Mouse (Mus musculus) kidney, postnatal 14 days (tissue): ENCODE measurements around the gene Gpr180.
"Not testable (repeated sequence)": the region's sequence is repeated elsewhere in the genome, so short reads cannot be mapped to it uniquely, and the experiment has no call there.

ENCODE experiments used
- DNase-seq: peaks from one replicate; pipeline ENCODE4 v3.0.0; 2022; ENCODE audit warnings: mixed read lengths

The Gpr180 gene

DNA sequence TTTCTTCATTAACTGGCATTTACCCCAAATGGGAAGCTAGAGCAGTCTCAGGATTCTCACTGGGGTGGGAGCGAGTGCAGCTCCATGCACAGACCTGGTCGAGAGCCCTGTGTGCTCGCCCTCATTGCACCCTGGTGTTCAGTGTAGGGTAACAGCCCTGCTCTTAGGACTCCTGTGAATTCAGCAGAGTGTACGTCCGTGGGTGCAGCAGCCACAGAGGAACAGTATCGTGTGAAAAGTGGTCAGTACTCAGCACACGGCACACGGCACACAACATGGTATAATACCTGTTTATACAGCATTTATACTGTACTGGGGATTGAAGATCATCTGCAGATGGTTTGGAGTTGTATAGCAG lies 15.3 kb downstream of the Gpr180 start:
- DNase-seq = no peak

DNA sequence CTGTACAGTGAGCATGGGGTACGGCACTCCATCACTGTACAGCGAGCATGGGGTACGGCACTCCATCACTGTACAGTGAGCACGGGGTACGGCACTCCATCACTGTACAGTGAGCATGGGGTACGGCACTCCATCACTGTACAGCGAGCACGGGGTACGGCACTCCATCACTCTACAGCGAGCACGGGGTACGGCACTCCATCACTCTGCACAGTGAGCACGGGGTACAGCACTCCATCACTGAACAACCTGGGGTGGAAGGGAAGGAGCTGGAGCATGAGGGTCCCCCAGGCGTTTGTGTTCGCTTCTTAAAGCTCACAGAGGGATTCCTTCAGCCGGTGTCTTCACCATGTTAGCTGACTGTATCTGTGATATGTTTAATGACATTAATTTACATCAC lies 19.1 kb downstream of the Gpr180 start:
- DNase-seq = not testable (repeated sequence)

DNA sequence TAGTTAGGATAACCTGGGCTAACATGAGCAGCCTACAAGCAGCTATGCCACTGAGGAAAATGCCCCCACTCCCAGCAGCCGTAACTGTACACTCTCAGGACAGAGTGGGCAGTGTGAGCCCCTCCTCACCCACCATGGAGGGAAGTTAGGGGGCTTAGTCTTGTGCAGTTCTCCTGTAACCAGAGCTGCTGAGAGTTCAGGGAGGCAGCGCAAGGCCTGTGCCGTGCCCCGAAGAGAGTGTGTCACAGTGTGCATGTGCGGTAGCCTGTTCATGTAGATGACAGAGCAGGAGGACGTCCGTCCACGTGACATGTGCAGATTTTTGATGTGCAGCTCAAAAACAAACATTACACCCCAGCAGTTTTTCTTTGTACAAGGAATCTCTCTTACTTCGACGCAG lies 19.8 kb downstream of the Gpr180 start:
- DNase-seq = no peak

DNA sequence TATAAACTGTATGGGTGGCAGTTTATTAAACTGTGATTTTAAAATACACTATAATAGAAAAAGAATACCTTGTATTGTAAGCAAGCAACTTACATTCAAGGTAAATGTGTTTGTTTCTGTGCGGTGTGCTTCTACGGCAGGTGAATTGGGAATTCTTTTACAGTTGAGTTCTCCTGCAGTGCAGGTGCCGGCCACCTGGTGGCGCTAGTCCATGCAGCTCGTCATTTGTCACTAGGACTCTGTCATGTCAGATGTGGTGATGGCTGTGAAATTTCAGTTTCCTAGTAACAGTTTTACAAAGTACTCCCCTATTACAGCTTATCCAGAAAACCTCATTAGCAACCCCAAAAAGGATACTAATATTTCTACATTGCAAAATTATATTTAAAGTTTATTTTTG lies 20.2 kb downstream of the Gpr180 start:
- peak; percentile 53 for DNase-seq

DNA sequence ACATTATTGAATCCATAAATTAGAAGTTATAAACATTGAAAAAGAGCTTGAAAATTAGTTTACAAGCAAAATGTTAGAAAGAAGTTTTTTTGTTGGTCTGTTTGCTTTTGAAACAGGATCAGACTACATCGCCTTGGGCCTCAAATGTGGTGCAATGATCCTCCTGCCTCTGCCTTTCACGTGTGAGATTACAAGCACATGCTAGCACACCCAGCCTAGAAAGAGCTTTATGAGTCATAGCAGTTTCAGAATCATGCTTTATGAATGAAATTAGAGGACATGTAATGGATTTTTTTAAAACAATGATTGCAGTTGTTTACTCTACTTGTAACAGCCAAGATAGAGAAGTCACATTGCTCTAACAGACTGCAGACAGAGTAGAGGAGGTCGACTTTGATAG lies 24.8 kb downstream of the Gpr180 start:
- DNase-seq = no peak

DNA sequence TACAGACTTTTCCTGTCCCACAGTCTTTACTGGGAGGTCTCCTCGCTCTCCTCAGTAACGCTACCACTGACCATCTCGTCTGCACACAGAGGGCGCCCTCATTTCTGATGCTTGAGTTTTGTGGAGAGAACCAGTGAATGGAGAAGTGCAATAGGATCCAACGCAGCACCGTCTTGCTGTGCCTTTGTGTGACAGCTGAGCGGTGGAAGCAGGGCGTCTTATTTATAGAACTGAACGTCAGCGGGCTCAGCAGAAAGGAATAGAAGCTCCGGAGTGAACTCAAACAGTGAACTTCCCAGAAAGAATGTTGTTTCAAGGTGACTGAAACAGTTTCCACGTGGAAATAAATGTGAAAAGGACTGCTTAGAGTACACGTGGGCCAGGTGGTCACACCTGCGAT lies 25.7 kb downstream of the Gpr180 start:
- DNase-seq = no peak

DNA sequence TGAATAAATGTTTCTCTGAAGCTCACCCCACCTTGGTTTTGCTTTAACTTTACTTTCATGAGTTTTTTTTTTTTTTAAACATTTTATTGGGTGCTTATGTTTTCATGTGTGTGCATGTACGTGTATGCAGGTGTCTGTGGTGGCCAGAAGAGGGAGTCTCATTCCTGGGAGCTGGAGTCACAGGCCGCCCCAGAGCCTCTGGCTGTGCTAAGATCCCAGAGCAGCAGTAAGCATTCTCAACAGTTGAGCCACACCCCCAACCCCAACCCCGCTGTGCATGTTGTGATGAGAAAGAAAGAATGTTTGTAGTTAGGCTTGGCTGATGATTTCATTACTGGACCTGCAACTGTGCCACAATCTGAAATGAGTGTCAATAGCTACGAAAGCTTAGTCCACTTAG lies 31.8 kb downstream of the Gpr180 start:
- no peak for DNase-seq

DNA sequence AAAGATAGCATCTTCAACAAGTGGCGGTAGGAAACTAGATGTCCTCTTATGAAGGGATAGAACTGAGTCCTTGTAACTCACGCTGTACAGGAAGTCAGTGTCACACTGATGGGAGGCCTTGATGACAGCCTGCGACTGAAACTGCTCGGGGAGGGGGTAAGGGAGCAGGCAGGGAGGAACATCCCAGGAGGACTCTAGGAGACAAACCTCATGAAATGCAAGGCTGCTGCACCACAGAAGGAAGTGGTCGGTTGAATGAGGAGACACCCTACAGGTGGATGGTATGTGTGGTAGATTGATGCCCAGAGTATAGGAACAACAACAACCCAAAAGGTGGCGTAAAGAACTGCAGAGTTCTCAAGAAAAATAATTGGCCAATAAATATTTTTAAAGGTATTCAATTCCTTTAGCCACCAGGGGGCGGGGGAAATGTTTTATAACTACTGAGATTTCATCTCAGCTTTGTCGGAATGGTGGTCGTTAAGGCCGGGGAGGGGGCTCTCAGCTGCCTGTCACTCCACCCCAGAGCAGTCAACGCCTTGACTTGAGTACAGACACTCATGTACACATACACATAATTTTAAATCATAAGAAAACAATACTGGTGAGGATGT lies 36.7 kb downstream of the Gpr180 start:
- DNase-seq = no peak

DNA sequence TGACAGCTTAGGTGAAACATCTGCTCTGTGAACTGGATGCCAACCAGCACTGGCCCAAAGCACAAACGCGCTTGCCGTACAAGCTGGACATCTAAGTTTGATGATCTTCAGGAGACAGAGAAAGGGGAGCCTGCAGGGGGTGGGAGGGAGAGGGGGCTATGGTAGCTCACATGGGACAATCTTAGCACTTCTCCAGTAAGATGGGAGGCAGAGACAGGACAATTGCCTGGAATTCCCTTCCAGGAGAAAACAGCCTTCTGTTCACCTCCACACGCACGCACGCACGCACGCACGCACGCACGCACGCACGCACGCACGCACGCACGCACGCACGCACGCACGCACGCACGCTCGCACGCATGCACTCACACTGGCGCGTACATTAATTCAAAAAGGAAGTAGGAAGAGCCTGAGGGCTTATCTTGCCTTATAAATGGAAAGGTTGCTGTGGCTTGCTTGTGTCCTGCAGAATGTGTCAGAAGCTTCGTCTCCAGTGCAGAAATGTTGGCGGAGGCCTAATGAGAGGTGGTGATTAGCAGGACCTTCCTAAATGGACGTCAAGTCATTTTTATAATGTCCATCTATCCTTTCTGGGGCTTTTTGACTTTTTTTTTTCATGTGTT lies 38.2 kb downstream of the Gpr180 start:
- no peak for DNase-seq

DNA sequence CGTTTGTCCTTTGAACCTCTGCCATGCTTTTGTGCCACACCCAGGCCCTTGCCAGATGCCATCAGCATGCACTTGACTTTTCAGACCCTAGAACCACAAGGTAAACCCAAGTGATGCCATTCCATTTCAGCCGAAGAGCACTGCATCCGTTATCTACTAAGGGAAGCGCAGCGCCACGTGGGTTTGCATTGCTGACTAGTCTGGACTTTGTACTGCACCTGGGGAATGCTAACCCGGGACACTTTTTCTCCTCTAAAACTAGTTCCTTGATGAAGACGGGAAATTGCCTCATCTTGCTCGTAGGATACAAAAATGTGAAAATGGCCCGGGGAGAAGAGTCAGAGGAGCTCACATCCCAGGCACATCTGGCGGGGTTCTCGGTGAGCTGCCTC lies 38.7 kb downstream of the Gpr180 start:
- no peak for DNase-seq

DNA sequence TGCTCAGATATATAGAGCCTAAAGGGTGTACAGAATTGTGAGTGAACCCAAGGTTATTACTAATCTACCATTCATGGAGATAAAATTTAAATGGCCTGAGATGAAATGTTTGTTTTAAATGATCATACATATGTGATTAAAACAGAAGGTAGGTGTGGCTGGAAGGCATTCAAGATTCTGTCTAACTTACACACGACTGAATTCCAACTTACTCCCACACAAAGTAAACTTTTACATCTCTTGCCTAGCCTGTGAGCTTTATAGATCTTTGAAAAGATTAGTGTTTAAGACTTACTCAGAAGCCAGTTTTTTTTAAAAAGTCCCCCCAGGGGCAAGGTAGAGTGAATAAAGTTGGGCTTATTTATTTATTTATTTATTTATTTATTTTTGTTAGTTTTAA lies 42.3 kb downstream of the Gpr180 start:
- no peak for DNase-seq

DNA sequence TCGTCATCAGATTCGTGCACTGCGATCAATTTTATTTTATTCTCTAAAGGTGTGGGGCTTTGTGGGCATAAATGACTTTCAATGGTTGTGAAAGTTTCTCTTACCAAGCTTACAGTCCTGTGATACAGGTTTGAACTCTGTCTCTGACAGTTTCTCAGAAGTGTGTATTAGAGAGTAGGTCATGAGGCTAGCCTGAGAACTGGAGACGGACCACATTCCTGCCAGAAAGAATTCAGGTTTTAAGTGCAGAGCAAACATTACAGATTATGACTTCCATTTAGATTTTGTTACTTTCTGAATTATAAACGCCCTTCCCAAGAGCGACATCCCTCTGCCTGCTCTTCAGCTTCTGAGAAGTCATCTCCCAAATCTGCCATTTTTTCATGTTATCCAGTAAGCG lies 42.7 kb downstream of the Gpr180 start:
- DNase-seq = no peak

DNA sequence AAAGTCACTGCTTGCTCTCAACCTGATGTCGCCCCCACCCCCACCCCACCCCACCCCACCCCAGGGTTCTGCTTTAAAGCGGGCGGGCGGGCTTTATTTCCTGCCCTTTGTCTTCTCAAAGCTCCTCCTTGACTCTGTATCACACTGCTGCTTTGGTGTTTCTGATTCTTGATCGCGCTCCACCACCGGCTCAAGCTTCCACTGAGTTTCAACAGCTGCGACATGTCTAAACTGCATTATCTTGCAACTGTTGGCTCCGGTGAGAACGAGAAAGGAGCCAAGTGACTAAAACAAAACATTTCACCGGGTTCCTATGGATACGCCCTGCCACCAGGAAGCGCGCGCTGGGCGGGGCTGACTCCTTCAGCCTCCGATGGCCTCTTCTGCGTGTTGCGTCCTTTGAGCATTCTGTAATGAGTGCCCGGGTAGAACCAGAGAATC lies 43.2 kb downstream of the Gpr180 start:
- peak; percentile 67 for DNase-seq

DNA sequence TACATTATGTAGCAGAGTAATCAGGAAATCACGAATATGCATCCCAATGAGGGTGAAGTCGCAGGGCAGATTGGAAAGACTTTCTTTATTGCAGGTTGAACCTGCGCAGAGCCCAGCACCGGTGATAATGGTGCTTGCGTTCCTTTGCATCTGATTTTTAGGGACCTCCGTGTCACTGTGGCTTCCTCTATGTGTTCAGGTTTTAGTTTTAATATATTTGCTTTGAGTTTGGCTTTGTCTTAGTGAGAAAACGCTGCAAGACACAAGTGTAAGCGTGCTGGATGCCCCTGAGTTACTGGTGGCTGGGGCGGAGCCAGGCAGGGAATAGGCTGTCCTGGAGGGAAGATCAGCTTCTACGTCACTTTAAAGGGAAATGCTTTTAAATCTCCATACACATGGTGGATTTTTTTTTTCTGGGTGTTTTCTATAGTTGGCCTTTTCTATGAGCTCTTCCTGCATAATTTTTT lies 43.8 kb downstream of the Gpr180 start:
- peak; percentile 61 for DNase-seq

DNA sequence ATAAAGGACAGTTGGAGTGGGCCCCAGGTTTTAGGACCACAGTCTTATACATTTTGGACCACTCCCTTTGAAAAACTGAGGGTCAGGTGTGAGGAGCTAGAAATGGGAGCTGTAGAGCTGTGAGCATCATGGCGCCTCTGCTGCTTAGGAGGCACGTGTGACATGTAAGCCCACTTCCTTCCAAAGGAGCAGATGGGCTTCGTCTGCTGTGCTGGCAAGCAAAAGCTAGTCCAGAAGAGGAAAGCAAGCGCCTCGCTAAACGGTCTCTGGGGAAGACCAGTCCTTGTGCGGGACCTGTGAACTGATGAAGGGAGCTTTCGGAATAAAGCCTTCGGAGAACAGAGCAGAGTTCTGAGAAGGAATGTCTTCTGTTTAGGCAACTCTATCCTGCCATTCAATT lies 54.5 kb downstream of the Gpr180 start:
- DNase-seq = no peak

DNA sequence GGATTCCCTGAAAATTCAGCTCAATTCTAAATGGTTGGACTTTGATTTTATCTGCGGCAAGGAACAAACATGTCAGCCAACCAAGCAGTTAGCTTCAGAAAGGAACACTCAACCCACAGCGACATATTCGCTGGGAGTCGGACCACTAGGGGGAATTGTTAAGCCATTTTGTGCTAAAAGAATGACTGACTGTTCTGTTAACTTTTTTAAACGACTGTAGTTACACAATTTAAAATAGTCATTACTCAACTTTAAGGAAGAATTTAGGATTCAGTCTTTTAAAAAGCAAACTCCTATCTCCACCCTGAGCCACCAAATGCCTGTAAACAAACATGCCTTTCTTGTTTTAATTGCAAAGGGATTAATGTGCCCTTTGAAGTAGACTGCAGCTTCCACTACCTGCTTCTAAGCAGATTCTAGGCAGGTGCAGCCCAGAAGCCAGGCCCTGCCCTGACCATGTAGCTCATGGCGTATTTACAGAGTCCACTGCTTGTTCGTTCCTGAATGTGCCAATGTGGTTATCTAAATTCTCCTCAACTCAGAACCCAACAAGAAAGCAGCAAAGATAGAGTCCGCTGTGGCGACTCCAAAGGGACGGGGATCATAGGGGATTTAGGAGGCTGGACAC lies 56.2 kb downstream of the Gpr180 start:
- no peak for DNase-seq

DNA sequence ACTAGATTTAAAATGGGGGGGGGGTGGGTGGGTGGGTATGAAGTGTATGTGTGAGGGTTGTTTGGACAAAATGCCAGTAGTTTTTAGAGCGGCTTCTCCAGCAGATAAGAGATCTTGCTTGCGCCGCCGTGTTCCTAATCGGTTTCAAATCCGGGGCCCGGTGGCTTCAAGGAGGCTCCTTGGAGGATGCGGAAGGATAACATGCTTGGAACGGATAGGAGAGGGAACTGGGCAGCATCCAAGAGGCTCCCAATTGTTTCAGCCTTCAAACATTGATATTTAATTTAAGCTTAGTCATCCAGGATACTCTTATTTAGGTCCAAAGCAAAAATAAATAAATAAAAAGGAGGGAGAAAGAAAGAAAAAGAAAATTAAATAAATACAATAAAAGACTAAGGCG lies 56.7 kb downstream of the Gpr180 start:
- no peak for DNase-seq

DNA sequence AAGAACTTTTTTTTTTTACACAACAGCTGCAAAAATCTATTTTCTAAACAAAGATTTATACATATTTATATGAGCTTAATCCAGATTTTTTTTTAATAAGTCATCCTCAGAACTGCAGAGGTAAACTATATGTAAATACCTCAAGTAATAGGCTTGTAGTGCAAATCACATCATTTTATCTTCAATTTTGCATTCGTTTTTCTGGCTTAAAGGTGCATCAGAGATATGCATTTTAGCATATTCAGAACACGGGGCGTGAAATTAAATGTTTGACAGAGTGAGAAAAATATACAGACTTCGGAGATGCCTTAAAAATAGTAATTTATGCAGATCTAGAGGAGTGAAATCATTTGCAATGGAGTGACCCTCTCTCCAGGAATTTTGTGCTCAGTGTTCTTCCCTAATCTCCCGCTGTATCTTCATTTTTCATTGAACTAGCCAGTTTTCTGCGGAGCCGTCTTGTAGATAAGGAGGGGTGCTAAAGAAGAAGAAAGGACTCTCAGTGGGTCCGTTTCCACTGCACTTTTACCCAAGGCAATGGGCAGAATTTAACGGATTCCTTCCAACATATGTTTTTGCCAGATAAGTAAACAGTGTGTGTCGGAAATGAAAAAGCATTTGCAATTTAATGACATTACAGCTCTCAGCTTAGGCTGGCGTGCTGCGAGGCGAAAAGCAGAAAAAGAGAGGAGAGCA lies 57.4 kb downstream of the Gpr180 start:
- no peak for DNase-seq

DNA sequence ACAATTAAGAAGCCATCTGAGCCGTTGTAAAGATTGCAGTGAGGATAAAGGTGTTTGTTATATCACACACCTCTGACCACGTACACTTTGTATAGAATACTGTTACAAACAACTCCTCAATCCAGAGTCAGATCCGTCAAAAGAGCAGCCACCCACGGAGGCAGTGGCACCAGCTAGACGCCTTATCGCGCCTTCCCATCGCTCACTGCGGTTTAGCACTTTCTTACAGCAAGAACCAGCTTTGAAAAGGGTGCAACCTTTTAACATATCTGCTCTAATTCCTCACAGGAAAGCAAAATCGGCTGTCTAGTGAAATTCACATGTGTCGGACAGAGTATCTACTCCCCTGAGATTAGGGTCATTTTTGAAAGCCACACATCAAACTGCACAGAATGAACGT lies 60.1 kb downstream of the Gpr180 start:
- no peak for DNase-seq

DNA sequence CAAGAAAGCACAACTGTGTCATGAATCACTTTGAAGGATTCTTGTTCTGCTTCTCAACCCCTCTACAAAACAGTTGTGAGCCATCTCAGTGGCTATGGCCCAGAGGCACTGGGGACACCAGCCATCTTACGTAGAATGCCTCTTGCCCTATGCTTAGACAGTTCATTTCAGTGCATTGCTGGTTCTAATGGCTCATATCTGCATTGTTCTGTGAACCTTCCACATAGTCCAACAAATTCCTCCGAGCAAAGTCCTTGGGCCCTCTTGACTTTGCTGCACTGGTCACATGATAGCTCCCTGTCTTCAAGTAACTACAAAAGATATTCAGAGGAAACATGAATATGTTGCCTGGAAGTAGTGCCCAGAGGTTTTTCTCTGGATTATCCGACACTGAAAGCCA lies 63.8 kb downstream of the Gpr180 start:
- no peak for DNase-seq

DNA sequence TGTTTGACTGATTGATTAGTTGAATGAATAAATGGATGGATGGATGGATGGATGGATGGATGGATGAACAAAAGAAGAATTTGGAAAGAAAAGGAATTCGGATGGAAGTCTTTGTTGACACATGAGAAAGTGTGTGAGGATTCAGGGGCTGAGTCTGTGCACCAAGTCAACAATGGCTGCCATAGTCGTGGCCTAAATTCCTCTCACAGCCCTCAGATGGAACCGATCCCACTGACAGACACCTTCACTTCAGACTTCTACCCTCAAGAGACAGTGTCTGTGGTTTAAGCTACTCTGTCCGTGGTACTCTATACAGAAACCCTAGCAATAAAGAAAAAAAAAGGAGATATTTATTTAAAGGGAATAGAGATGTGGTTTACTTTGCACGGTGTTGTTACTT lies 65.0 kb downstream of the Gpr180 start:
- DNase-seq = no peak

DNA sequence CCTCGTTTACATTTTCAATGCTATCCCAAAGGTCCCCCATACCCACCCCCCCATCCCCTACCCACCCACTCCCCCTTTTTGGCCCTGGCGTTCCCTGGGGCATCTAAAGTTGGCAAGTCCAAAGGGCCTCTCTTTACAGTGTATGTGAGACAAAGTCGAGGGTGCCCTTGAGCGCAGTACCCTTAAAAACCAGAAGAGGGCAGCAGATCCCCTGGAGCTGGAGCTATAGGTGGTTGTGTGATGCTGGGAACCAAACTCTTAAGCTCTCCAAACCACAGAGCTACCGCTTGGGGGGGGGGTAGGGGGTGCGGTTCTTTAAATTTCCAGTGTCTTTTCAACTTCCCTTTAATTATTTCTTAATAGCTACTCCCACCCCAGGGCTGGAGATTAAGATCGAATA lies 66.1 kb downstream of the Gpr180 start:
- DNase-seq = no peak

DNA sequence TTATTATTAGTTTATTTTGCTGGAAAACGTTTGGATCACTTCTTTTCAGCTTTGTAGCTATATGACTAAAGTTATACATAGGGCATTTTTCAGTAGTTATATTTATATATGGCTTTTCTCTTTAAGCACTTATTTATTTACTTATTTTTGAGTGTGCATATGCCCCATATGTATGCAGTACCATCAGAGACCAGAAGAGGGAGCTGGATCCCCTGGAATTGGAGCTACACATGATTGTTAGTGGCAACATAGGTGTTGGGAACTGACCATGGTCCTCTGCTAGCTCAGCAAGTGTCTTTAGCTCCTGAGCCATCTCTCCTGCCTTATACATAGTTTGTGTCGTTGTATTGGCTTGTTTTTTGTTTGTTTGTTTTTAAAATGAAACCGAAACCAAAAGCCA lies 70.4 kb downstream of the Gpr180 start:
- no peak for DNase-seq

DNA sequence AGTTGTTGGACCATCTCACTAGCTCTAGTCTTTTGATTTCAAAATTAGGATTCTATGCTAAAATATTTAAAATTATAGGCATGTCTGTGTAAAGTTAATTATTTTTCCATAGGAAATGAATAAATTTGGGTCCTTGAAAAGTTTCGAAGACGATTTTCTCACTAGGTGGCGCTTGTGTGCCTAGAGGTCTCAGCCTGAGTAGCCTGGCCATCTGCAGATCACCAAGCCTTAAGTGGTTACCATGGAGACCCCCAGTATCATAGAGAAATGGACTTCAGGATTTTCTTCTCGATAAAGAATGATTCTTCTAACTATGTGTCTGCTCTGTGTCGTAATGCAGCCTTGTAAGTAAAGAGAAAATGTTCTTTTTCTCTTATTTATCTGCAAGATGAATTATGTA lies 72.7 kb downstream of the Gpr180 start:
- DNase-seq = peak; percentile 48
